Mouse (Mus musculus): ENCODE measurements around the gene Abcc9.
A peak's percentile ranks its signal among the peaks of the same experiment; 100 is the strongest.

The Abcc9 gene

GRCm38 (mm10) chr6:142701652-142702637 is at the start of gene Abcc9:
Gene Abcc9, minus strand, starts transcription at chr6:142702315.
- no peak for DNase-seq (ENCODE audit: low read depth, low spot score)

GRCm38 (mm10) chr6:142751365-142751764 is 49.2 kb upstream of the Abcc9 start:
- no peak for DNase-seq (ENCODE audit: low read depth, low spot score)

DNA sequence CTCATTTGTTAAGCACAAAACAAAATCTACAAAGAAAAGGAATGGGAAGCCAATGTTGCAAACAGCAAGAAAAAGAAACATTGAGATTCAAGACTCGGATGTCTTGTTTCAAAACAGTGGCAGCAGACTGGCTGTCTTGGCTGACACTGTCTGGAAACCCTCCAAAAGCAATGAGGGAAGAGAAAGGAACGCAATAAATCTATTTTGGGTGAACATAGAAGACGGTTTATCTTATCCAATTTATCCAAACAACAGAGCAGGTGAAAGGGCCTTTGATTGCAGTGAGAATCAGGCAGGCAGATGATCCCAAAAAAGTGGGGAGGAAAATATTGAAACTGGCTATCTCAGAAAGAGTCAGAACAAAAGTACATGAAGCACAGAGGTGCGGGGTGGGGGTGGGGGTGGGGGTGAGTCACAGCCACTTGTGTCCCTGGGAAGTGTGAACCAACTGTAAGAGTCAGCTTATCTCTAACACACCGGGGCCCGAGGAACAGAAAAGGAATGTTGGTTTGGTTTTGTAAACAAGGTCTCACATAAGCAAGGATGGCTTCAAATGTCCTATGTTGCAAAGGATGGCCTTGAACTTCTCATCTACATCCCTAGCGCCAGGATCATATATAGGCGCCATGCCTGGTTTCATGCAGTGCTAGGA is 46.1 kb upstream of the Abcc9 start:
- no peak for DNase-seq (ENCODE audit: low read depth, low spot score)

DNA sequence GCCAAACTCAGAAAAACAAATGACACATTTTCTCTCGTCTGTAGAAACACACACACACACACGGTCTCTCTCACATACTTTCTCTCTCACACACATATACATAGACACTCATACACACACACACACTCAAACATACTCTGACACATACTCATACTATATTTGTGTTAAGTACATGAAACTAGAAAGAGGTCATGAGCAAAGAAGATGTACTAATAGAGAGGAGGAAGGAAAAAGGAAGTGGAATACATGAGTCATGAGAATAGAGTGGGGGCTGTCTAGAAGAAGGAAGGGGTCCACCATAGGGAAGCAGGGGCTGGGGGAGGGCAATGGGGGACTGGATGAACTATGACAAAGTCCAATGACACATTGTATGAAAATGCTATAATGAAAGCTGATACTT is 45.0 kb upstream of the Abcc9 start:
- no peak for DNase-seq (ENCODE audit: low read depth, low spot score)

DNA sequence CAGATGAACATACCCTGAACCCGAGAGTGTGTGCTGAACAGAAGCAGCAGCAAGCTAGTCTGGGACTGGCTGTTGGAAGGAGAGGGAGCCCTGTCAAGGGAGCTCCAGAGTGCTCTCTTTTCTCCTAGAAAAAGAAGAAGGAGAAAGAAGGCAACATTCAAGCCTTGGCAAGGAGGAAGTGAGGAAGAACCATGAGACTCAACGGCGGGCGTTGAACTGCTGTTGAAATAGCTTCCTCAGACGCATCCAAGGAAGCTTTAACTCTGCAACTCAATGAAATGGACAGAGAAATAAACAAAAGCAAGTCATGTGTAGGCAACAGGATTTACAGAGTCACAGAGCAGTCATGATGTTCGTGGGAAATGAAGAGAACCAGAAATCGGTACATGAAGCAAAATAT is 44.6 kb upstream of the Abcc9 start:
- DNase-seq (ENCODE audit: low read depth, low spot score) = no peak

GRCm38 (mm10) chr6:142745484-142745883 is 43.4 kb upstream of the Abcc9 start:
- no peak for DNase-seq (ENCODE audit: low read depth, low spot score)

GRCm38 (mm10) chr6:142743193-142743592 is 41.1 kb upstream of the Abcc9 start:
- DNase-seq (ENCODE audit: low read depth, low spot score) = no peak

DNA sequence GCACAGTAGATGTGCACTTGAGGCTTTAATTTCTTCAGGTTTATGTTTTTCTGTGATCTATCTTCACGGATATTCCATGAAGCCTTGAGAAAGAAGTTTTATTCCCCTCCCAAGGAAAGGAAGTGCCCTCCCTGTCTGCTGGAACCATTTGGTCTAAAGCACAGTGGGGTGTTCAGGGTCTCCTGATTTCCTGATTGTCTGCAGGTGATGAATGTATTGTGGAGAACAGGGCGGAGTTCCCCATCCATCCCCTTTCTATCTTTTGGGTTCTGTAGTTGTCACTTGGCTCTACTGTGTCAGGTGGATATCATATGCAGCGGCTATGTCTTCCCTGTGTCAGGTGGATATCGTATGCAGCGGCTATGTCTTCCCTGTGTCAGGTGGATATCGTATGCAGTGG is 39.6 kb upstream of the Abcc9 start:
- no peak for DNase-seq (ENCODE audit: low read depth, low spot score)

- DNase-seq (ENCODE audit: low read depth, low spot score) = no peak
These were observed 36.5 kb upstream of the Abcc9 start for GRCm38 (mm10) chr6:142738637-142739036.

DNA sequence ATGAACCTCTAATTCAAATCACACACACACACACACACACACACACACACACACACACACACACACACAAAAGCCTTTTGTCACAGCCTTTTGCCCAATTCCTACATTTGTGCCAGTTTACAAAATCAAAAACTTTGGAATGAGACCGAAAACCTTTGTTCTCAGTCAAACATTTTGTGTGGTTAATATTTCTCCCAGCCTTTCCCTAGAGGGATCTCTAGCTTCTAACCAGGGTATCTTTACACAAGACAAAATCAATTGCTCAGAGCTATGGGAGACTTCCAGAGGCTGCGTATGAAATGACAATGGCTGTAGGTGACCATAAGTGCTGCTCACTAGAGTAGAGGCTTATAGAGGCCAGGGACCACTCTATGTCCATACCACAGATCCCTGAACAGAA is 36.1 kb upstream of the Abcc9 start:
- DNase-seq (ENCODE audit: low read depth, low spot score) = no peak

DNA sequence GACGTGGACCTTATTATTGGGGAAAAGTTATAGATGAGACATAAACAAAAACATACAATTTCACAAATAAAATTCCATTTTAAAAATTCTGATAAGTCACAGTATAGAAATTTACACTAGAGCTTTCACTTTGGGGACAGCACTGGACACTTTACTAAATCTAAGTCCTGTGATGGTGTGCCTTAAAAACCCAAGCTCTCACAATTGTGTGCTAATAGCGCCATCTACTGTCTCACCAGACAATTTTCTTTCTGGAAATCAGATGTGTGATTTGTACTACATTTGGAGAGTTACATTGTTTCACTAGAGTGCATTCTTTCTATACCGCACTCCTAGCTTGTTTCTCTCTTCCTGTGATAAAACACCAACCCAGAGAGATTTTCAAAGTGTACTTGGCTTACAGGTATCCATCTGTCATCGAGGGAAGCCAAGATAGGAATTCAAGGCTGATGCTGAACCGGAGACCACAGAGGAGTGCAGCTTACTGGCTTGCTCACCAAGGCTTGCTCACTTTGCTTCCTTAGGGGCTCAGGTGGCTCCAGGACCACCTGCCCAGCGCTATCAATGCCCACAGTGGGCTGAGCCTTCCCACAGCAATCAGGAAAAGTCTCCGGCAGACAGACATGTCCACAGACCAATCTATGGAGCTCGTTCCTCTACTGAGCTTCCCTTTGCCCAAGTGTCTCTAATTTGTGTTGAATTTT is 33.3 kb upstream of the Abcc9 start:
- DNase-seq (ENCODE audit: low read depth, low spot score) = peak; percentile 51

DNA sequence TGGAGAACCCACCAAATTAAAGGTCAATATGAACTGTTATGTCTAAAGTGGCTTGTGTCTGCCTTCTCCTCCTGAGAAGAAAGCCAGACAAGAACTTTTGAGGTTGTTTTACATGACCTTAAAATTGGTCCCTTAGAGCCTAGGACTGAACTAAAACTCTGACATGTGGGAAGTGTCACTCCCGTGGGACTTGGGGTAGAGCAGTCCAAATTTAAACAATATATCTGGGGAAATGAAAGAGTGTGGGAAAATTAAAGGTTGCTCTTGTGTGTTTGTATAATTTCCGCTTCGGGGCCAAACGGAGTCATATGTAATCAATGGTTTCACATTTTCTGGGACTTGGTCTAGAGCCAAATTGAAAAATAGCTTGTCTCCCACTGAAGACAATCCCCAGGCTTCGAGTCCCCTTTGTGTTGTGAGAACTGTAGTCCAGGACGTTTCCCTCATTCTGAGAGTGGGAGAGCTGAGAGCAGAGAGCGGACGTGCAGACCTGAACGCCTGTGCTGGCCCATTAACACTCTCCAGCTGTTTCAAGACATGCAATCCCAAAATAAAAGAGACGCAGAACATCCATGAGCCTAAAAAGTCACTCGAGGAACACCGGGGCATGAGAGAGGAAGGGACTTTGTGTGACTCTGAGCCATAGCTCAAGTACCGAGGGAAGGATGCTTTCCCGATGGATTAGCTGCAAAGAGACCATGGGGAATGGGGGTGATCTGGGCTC is 30.6 kb upstream of the Abcc9 start:
- DNase-seq (ENCODE audit: low read depth, low spot score) = no peak

DNA sequence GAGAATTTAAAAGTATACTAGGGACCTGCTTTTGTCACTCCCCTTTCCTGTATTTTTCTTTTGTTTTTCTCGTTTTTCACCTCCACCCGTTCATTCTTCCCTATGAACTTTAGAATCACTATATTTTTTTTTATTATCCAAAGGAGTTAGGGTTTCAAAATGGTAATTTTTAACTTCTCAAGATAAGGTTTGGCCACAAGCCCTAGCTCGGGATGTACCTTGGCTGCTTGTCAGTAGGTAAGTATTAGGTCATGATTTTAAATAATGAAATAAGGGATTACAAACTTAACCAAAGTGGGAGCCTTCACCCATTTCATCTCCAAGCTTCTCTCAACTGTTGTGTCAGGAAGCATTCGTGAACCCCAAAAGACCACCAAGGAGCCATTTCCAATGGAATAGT is 23.9 kb upstream of the Abcc9 start:
- no peak for DNase-seq (ENCODE audit: low read depth, low spot score)

DNA sequence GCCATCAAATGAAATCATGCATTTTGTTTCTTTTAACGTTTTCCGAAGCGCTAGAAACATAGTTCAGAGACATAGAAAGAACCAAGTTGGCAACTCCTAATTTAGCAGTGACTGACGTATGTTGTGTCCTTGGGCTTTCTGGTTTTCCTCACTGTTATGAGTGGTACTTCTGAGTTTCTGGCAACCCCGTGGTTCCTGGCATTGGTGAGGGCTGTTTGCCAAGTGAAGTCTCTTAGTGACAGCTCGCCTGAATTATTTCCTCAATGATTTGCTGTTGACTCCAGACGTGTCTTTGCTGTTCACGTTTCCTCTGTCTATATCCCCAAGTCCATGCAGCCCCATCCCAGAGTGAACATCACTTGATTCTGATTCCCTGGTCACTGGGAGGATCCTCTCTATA is 19.6 kb upstream of the Abcc9 start:
- DNase-seq (ENCODE audit: low read depth, low spot score) = no peak

GRCm38 (mm10) chr6:142720641-142721040 is 18.5 kb upstream of the Abcc9 start:
- DNase-seq (ENCODE audit: low read depth, low spot score) = no peak

- DNase-seq (ENCODE audit: low read depth, low spot score) = no peak
These were observed 16.1 kb upstream of the Abcc9 start for GRCm38 (mm10) chr6:142718167-142718566.

DNA sequence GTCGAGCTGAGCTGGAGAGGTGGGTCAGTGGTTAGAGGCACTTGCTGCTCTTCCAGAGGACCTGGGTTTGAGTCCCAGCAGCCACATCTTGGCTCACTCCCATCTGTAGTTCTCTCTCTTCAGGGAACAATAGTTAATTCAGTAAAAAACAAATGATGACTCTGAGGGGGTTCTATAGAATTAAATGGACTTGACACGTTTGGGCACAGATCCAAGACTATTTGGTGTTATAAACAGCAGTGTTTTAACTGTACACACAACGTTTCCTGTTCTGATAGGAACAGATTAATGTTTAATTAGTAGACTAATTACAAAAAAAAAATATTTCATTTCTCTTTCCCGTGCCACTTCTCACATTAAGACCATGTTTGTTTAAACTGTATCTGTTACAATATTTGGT is 15.1 kb upstream of the Abcc9 start:
- DNase-seq (ENCODE audit: low read depth, low spot score) = no peak

GRCm38 (mm10) chr6:142715026-142715425 is 12.9 kb upstream of the Abcc9 start:
- DNase-seq (ENCODE audit: low read depth, low spot score) = no peak

DNA sequence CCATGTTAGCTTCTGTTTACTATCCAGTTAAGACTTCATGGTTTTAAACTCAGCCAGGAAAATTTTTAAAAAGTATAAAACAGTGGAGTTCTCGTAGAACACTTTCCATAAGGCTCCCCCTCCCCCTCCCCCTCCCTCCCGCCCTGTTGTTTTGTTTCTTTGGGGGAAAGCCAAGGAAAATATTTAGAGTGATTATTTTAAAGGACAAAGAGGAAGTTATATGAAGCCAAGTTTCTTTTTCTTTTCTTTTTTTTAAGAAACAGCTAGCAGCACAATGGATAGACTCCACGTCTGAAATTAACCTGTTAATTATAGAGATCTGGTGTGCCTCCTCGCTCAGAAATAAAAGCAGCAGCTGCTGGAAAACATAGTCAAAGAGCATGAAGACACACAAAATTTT is 9.0 kb upstream of the Abcc9 start:
- DNase-seq (ENCODE audit: low read depth, low spot score) = no peak

- no peak for DNase-seq (ENCODE audit: low read depth, low spot score)
These were observed 8.6 kb upstream of the Abcc9 start for GRCm38 (mm10) chr6:142710690-142711089.

- no peak for DNase-seq (ENCODE audit: low read depth, low spot score)
These were observed 6.3 kb upstream of the Abcc9 start for GRCm38 (mm10) chr6:142708369-142708768.

DNA sequence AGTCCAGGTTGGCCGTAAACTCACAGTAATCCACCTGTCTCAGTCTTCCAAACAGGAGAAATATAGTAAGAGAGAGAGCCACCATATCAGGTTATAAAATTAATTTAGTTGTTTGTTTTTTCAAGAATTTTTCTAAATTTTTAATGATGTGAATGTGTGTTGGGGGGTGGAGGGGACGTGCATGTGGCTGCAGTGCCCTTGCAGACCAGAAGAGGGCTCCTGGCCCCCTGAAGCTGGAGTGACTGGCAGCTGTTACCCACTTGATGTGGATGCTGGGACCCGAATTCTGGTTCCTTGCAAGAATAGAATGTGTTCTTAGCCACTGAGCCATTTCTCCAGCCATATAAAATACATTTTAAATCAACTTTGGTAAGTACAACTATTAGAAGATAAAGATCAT is 4.6 kb upstream of the Abcc9 start:
- peak; percentile 12 for DNase-seq (ENCODE audit: low read depth, low spot score)
